Mouse (Mus musculus): ENCODE data around the gene Dio3. TPM values are rescaled to one million over a fixed set of nuclear protein-coding genes. Genes with fewer than 3 reads are reported as not detected.
A peak's percentile ranks its signal among the peaks of the same experiment; 100 is the strongest.

Dio3 gene
- total RNA-seq (2014; fragmentation: Nextera tagmentation) (not detected in 2 replicates), total RNA-seq (2017) (0.11 TPM in 1 of 2 replicates, not detected in the other), polyA plus RNA-seq (2012) (not detected in 2 replicates)

DNA sequence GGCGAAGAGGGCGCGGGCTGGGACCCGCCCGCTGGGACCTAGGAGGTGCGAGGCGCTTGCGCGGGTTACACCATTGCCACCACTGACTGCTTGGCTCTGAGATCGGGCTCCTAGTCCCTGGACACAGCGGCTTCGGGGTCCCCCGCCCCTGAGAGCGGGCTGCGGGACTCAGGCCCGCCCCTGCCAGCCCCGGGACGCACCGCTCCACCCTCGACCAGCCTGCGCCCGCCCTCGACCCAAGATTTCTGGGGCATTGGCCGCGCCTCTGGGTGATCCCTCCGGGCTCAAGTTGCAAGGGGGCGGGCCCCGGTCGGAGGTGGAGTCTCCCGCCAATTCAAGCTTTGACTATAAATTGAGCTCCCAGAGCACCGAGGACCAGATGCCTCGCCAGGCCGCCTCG lies at the start of gene Dio3:
Dio3 (plus strand) TSS at position 216 of the 400 bp plus-strand sequence.
- TF ChIP-seq TAL1 (conservative IDR thresholded peaks at IDR 0.05; ENCODE audit: low read depth, low read length), result no peak
- no peak for TF ChIP-seq CTCF (IDR thresholded peaks at IDR 0.05; ENCODE audit: low read depth, low read length)
- no peak for TF ChIP-seq POLR2AphosphoS5 (IDR thresholded peaks at IDR 0.05; ENCODE audit: insufficient replicate concordance, low read depth, low read length)
- TF ChIP-seq GATA1 (IDR thresholded peaks at IDR 0.05; ENCODE audit: borderline replicate concordance, low read length), result no peak
- TF ChIP-seq GATA2 (IDR thresholded peaks at IDR 0.05; ENCODE audit: borderline replicate concordance, low read depth, low read length), result no peak
- peak within 1 kb of the TSS; percentile 9; the same call in 1 of the 2 replicates for H3K4me3 ChIP-seq (ENCODE audit: low read depth, low read length)

DNA sequence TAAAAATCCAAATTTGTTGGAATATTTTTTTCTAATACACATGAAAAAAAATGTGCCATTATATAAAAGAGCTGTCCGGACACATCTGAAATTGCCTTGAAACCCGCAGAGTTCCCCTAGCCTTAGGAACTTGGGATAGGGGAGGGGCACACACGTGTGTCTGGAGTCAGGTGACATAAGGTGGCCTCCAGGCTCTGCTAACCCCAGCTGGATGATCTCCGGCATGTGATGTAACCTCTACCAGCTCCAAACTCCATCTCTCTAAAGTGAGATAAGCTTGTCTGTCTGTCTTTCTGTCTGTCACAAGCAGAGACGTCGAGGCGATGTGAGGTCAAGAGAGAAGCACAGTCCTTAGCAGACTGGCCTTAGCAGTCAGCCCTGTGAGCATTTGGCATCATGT lies 48.6 kb upstream of the Dio3 start:
- H3K27me3 ChIP-seq (ENCODE audit: insufficient read depth, low read length), result no peaks in the 10 kb centered on the region
- no peak for TF ChIP-seq TAL1 (conservative IDR thresholded peaks at IDR 0.05; ENCODE audit: low read depth, low read length)
- no peak for TF ChIP-seq GATA1 (IDR thresholded peaks at IDR 0.05; ENCODE audit: borderline replicate concordance, low read length)
- no peak for TF ChIP-seq GATA2 (IDR thresholded peaks at IDR 0.05; ENCODE audit: borderline replicate concordance, low read depth, low read length)
- TF ChIP-seq POLR2AphosphoS5 (IDR thresholded peaks at IDR 0.05; ENCODE audit: insufficient replicate concordance, low read depth, low read length), result no peak
- no peak for TF ChIP-seq CTCF (IDR thresholded peaks at IDR 0.05; ENCODE audit: low read depth, low read length)
- no peak for ATAC-seq (ENCODE audit: extremely low read depth, insufficient number of reproducible peaks, low FRiP score, poor library complexity, severe bottlenecking)
- no peak for DNase-seq (ENCODE audit: low spot score)
- H3K36me3 ChIP-seq (replicated peaks), result no peaks in the 10 kb centered on the region
- H3K4me3 ChIP-seq (ENCODE audit: low read depth, low read length), result no peak overlapping the region
- H3K9me3 ChIP-seq (replicated peaks), result peaks cover 97% of the 10 kb centered on the region
- H3K4me1 ChIP-seq (ENCODE audit: insufficient read depth, low read depth, low read length), result no peaks in the 10 kb centered on the region

More for the DNA sequence above, at the start of gene Dio3:
- H3K9me3 ChIP-seq (replicated peaks), result peaks cover 96% of the 10 kb centered on the region
- ATAC-seq (ENCODE audit: extremely low read depth, insufficient number of reproducible peaks, low FRiP score, poor library complexity, severe bottlenecking) (no peak), DNase-seq (ENCODE audit: low spot score) (no peak)
- H3K27me3 ChIP-seq (ENCODE audit: insufficient read depth, low read length), result peaks cover 4% of the 10 kb centered on the region; the same call in 1 of the 2 replicates
- no peaks in the 10 kb centered on the region for H3K36me3 ChIP-seq (replicated peaks)
- H3K4me1 ChIP-seq (ENCODE audit: insufficient read depth, low read depth, low read length), result no peaks in the 10 kb centered on the region

DNA sequence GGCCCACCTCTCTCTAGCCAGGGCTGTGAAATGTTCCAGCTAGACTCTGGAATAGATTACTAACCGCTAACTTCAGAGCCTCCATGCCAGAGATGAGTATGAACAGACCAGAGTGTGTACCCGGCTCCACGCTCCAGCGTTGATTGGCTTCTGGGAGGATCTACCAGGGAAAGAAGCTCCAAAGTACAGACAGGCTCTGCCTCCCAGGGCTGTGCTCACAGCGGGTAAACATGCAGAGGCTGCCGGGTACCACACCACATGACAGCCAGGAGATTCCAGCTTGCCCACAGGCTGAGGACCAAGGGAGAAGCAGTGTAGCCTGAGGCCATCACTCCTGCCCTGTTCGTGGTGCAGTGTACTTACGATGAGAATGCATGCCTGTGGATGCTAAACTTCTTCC lies 48.1 kb upstream of the Dio3 start:
- H3K9me3 ChIP-seq (replicated peaks), result peaks cover 97% of the 10 kb centered on the region
- no peaks in the 10 kb centered on the region for H3K36me3 ChIP-seq (replicated peaks)
- TF ChIP-seq CTCF (IDR thresholded peaks at IDR 0.05; ENCODE audit: low read depth, low read length) (no peak), GATA1 (IDR thresholded peaks at IDR 0.05; ENCODE audit: borderline replicate concordance, low read length) (no peak), GATA2 (IDR thresholded peaks at IDR 0.05; ENCODE audit: borderline replicate concordance, low read depth, low read length) (no peak), TAL1 (conservative IDR thresholded peaks at IDR 0.05; ENCODE audit: low read depth, low read length) (no peak), POLR2AphosphoS5 (IDR thresholded peaks at IDR 0.05; ENCODE audit: insufficient replicate concordance, low read depth, low read length) (no peak)
- ATAC-seq (ENCODE audit: extremely low read depth, insufficient number of reproducible peaks, low FRiP score, poor library complexity, severe bottlenecking) (no peak), DNase-seq (ENCODE audit: low spot score) (no peak)
- no peaks in the 10 kb centered on the region for H3K4me1 ChIP-seq (ENCODE audit: insufficient read depth, low read depth, low read length)
- H3K4me3 ChIP-seq (ENCODE audit: low read depth, low read length), result no peak overlapping the region
- no peaks in the 10 kb centered on the region for H3K27me3 ChIP-seq (ENCODE audit: insufficient read depth, low read length)

DNA sequence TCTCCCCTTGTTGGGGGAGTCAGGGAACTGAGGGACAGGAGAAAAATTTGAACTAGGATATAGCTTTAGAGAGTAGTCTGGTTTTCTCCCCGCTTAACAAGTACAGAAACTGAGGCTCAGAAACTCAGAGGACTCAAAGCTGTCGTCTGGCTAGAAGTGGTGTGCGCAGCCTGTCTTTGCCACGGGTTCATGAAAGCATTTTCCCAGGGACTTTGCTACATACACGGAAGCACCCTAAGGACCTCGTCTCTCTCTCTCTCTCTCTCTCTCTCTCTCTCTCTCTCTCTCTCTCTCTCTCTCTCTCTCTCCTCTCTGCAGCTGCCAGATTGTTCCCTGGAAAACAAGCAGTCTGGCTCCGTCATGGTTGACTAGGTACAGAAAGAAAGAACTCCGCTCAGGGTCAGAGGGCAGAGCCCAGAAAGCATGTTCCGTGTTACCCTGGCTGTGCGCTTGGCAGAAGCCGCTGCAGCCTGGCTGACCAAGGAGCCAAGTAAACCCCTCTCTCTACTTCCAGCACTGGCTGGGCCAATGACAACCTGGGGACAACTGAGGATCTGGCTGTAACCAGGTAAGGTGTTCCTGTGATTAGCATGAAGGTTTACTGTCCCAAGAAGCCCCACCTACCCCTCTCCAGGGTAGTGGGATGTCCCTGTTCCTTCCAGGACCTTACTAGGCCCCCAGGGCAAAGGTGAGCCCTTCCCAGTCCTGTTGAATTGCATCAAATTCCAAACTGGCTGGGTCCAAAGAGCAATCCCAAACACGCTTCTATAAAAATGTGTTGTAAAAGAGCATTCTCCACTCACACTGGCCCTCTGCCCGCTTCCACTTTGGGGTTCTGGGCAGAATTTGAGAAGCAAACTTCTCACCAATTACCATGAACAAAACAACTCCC lies 46.9 kb upstream of the Dio3 start:
- H3K27me3 ChIP-seq (ENCODE audit: insufficient read depth, low read length), result no peaks in the 10 kb centered on the region
- no peak for TF ChIP-seq GATA1 (IDR thresholded peaks at IDR 0.05; ENCODE audit: borderline replicate concordance, low read length)
- DNase-seq (ENCODE audit: low spot score), result no peak
- no peaks in the 10 kb centered on the region for H3K4me1 ChIP-seq (ENCODE audit: insufficient read depth, low read depth, low read length)
- peaks cover 97% of the 10 kb centered on the region for H3K9me3 ChIP-seq (replicated peaks)
- no peak overlapping the region for H3K4me3 ChIP-seq (ENCODE audit: low read depth, low read length)
- no peak for ATAC-seq (ENCODE audit: extremely low read depth, insufficient number of reproducible peaks, low FRiP score, poor library complexity, severe bottlenecking)
- no peaks in the 10 kb centered on the region for H3K36me3 ChIP-seq (replicated peaks)

- ATAC-seq (ENCODE audit: extremely low read depth, insufficient number of reproducible peaks, low FRiP score, poor library complexity, severe bottlenecking), result no peak
- H3K9me3 ChIP-seq (replicated peaks), result peaks cover 87% of the 10 kb centered on the region
- DNase-seq (ENCODE audit: low spot score), result no peak
Measured at GRCm38 (mm10) chr12:110235908-110236307, 43.0 kb upstream of the Dio3 start.

DNA sequence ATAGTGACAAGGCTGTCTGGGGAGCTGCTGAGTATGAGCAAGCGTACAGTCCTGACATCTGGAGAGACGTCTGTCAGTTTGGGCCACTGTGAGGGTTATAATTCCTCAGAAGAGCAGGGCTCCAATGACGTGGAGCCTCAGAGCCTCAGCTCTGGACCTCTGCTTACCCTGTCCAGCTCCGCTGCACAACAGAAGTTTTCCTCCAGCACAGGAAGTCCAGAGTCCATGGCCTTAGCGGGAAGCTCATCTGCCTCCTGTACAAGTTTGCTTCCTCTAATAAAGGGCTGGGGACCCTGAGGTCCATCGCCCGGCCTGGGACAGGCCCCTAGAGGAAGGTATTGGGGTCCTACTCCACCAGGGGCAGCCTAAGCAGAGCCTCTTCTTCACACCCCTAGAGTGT lies 41.8 kb upstream of the Dio3 start:
- no peaks in the 10 kb centered on the region for H3K4me1 ChIP-seq (ENCODE audit: insufficient read depth, low read depth, low read length)
- H3K36me3 ChIP-seq (replicated peaks), result no peaks in the 10 kb centered on the region
- ATAC-seq (ENCODE audit: extremely low read depth, insufficient number of reproducible peaks, low FRiP score, poor library complexity, severe bottlenecking) (no peak), DNase-seq (ENCODE audit: low spot score) (no peak)
- H3K4me3 ChIP-seq (ENCODE audit: low read depth, low read length), result no peak overlapping the region
- TF ChIP-seq POLR2AphosphoS5 (IDR thresholded peaks at IDR 0.05; ENCODE audit: insufficient replicate concordance, low read depth, low read length), result no peak
- no peak for TF ChIP-seq GATA2 (IDR thresholded peaks at IDR 0.05; ENCODE audit: borderline replicate concordance, low read depth, low read length)
- TF ChIP-seq GATA1 (IDR thresholded peaks at IDR 0.05; ENCODE audit: borderline replicate concordance, low read length), result no peak
- no peak for TF ChIP-seq TAL1 (conservative IDR thresholded peaks at IDR 0.05; ENCODE audit: low read depth, low read length)
- no peak for TF ChIP-seq CTCF (IDR thresholded peaks at IDR 0.05; ENCODE audit: low read depth, low read length)
- H3K27me3 ChIP-seq (ENCODE audit: insufficient read depth, low read length), result no peaks in the 10 kb centered on the region
- H3K9me3 ChIP-seq (replicated peaks), result peaks cover 86% of the 10 kb centered on the region

More at GRCm38 (mm10) chr12:110235908-110236307, 43.0 kb upstream of the Dio3 start:
- H3K27me3 ChIP-seq (ENCODE audit: insufficient read depth, low read length), result no peaks in the 10 kb centered on the region
- TF ChIP-seq POLR2AphosphoS5 (IDR thresholded peaks at IDR 0.05; ENCODE audit: insufficient replicate concordance, low read depth, low read length) (no peak), TAL1 (conservative IDR thresholded peaks at IDR 0.05; ENCODE audit: low read depth, low read length) (no peak), GATA1 (IDR thresholded peaks at IDR 0.05; ENCODE audit: borderline replicate concordance, low read length) (no peak), GATA2 (IDR thresholded peaks at IDR 0.05; ENCODE audit: borderline replicate concordance, low read depth, low read length) (no peak), CTCF (IDR thresholded peaks at IDR 0.05; ENCODE audit: low read depth, low read length) (no peak)
- no peaks in the 10 kb centered on the region for H3K4me1 ChIP-seq (ENCODE audit: insufficient read depth, low read depth, low read length)
- no peaks in the 10 kb centered on the region for H3K36me3 ChIP-seq (replicated peaks)
- H3K4me3 ChIP-seq (ENCODE audit: low read depth, low read length), result no peak overlapping the region

Measured in G1E (cell line).